Mouse (Mus musculus): ENCODE results near the gene Recql5.

GRCm38 (mm10) chr11:115957971-115958370, 24.7 kb upstream of the Recql5 start:
- TF ChIP-seq CTCF (IDR thresholded peaks at IDR 0.05; ENCODE audit: borderline replicate concordance, insufficient read depth, low read length) (no peak), POLR2A (IDR thresholded peaks at IDR 0.05; ENCODE audit: low read depth, low read length) (no peak)

Data from embryonic fibroblast, embryonic 13.5 days (primary cell).